Mouse (Mus musculus) forebrain, embryonic 15.5 days (tissue): ENCODE measurements around the gene Hnf4a. TPM values are rescaled to one million over a fixed set of nuclear protein-coding genes. Genes with fewer than 3 reads are reported as not detected.

Experiments
- ATAC-seq: fragments of 200-750 bp; cut with Nextera tagmentation; replicated peaks from 2 replicates; pipeline ENCODE4 v1.8.0; 2017; ENCODE audit warnings: mild to moderate bottlenecking, moderate TSS enrichment, moderate library complexity
- H3K27ac ChIP-seq: fragments of 300-500 bp; sonication (generic); replicated peaks from 2 replicates; pipeline ENCODE4 v1.5.1; 2015; ENCODE audit warnings: mild to moderate bottlenecking, inconsistent platforms
- H3K27me3 ChIP-seq: fragments of 300-500 bp; sonication (generic); 2 replicates; pipeline ENCODE4 v1.6.1; 2015; ENCODE audit warnings: inconsistent platforms
- H3K36me3 ChIP-seq: fragments of 300-500 bp; sonication (generic); 2 replicates; pipeline ENCODE4 v1.6.1; 2015; ENCODE audit warnings: mild to moderate bottlenecking, inconsistent platforms
- H3K4me1 ChIP-seq: fragments of 300-500 bp; sonication (generic); 2 replicates; pipeline ENCODE4 v1.6.1; 2015; ENCODE audit warnings: inconsistent platforms
- H3K4me2 ChIP-seq: fragments of 300-500 bp; sonication (generic); replicated peaks from 2 replicates; pipeline ENCODE4 v1.6.1; 2015; ENCODE audit warnings: mild to moderate bottlenecking, inconsistent platforms
- H3K4me3 ChIP-seq: fragments of 300-500 bp; sonication (generic); 2 replicates; pipeline ENCODE4 v1.5.1; 2015; ENCODE audit warnings: mild to moderate bottlenecking, inconsistent platforms
- H3K9ac ChIP-seq: fragments of 300-500 bp; sonication (generic); replicated peaks from 2 replicates; pipeline ENCODE4 v1.6.1; 2015; ENCODE audit warnings: mild to moderate bottlenecking, inconsistent platforms
- H3K9me3 ChIP-seq: fragments of 300-500 bp; sonication (generic); 2 replicates; pipeline ENCODE4 v1.6.1; 2016; ENCODE audit warnings: inconsistent platforms
- WGBS: fragments of 180-500 bp; shearing (Covaris S2); methylation state at CpG from one replicate; pipeline ENCODE4 v1.1.7; 2015; ENCODE audit warnings: mixed read lengths; 5-methylcytosine and 5-hydroxymethylcytosine counted together
- polyA plus RNA-seq: library from polyadenylated mRNA; unstranded; fragments of >200 nt; fragmentation: Nextera tagmentation; extraction: Ambion mirVana; gene quantifications from 2 replicates; pipeline ENCODE4 v1.2.1, GENCODE M21; 2015

Hnf4a gene
- polyA plus RNA-seq, 1 experiment from 2014 or later, result not detected

DNA sequence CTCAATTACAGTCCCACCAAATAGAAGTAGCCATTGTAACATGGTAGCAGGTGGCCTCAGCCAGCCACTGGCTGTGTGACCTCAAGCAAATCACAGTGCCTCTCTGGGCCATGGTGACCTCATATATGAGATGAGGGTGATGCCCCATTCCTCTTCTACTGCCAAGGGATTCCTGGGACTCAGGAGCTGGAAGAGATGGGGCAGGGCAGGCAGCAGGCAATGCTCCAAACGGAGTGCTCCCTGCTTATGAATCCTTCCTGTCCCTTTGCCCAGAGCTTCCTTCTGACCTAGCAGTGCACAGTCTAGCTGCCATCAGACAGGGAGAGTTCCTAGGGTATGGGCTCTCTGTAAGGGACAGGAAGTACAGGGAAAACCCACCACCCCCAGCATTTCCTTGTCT, 51.9 kb downstream of the Hnf4a start:
- no peaks in the 10 kb centered on the region for H3K27me3 ChIP-seq
- H3K36me3 ChIP-seq, result no peaks in the 10 kb centered on the region
- H3K9me3 ChIP-seq, result no peaks in the 10 kb centered on the region
- no peak overlapping the region for H3K4me2 ChIP-seq
- 95% methylated on average over 1 of the region's 1 CpGs for WGBS
- no peak for ATAC-seq
- H3K9ac ChIP-seq, result no peak overlapping the region
- no peak overlapping the region for H3K4me3 ChIP-seq
- no peak overlapping the region for H3K27ac ChIP-seq
- no peaks in the 10 kb centered on the region for H3K4me1 ChIP-seq

DNA sequence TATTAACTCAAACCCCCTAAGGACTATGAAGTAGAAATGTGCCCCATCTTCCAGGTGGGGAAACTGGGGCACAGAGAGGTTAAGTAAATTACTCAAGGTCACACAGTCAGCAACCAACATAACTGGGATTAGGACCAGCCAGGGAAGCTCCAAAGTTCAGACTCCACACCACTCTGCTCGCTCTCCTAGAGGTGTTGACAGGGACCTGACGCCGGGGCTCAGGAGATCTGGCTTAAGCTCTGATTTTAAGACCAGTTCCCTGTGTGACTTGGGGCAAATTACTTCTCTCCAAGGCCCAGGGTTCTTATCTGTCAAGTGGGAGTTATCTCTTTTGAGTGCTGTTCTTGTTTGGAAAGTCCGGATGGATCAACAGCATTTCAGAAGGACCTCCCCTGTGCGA, 52.6 kb downstream of the Hnf4a start:
- Histone ChIP-seq H3K9ac (no peak overlapping the region), H3K36me3 (no peaks in the 10 kb centered on the region), H3K4me1 (no peaks in the 10 kb centered on the region), H3K27me3 (no peaks in the 10 kb centered on the region), H3K9me3 (no peaks in the 10 kb centered on the region), H3K4me2 (no peak overlapping the region), H3K27ac (no peak overlapping the region), H3K4me3 (no peak overlapping the region)
- no peak for ATAC-seq
- WGBS, result 85% methylated on average over 5 of the region's 5 CpGs

DNA sequence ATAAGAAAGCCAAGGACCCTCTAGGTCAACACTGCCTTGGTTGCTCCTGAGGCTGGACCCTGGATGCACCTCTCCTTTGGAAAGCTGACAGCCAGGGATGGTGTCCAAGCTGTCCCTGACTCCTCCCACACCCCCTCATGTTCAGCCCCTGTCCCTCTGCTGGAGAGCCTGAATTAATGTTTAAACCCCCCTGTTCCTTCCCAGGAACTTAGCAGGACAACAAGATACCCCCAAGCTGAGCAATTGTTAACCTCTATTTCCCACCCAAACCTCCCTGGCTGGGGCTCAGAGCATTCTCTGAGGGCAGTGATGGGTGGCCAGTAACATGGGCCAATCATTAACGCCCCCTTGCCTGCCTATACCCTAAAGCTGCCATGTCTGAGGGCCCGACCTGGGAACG, 53.6 kb downstream of the Hnf4a start:
- H3K4me3 ChIP-seq, result no peak overlapping the region
- no peak overlapping the region for H3K27ac ChIP-seq
- H3K4me2 ChIP-seq, result no peak overlapping the region
- H3K4me1 ChIP-seq, result no peaks in the 10 kb centered on the region
- H3K9ac ChIP-seq, result no peak overlapping the region
- whole genome bisulfite sequencing, result 90% methylated on average over 3 of the region's 3 CpGs
- no peaks in the 10 kb centered on the region for H3K27me3 ChIP-seq
- ATAC-seq, result no peak
- no peaks in the 10 kb centered on the region for H3K36me3 ChIP-seq
- no peaks in the 10 kb centered on the region for H3K9me3 ChIP-seq

DNA sequence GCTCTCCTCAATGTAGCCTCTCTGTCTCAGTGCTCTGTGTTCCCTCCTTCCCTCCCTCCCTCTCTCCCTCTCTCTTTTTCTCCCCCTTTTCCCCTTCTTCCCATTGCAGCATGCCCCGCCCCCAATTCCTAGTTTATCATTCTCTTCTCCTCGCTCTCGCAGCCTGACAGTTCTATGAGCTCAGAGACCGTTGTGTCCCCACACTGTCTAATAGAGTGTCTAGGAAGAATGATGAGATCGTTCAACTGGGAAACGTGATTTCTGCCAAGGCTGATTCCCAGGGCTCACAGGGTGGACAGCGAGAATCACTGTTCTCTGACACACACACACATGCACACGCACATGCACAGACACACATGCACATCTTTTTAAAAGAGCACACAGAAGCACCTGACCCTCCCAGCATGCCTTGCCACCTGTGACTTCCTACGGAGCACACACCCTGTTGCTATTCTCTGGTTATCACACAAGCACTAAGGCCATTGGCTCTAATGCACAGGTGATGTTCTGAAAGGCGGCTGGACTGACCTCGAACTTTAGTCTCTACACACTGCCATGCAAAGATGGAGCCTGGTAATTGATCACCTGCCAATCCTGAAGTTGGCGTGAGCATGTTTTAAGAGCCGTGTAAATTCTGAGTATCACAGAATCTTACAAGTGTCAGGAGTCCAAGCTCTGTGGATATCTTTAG, 54.8 kb downstream of the Hnf4a start:
- 76% methylated on average over 13 of the region's 13 CpGs for WGBS
- no peak overlapping the region for H3K9ac ChIP-seq
- H3K27me3 ChIP-seq, result no peaks in the 10 kb centered on the region
- no peak overlapping the region for H3K4me3 ChIP-seq
- no peaks in the 10 kb centered on the region for H3K36me3 ChIP-seq
- no peak overlapping the region for H3K27ac ChIP-seq
- H3K9me3 ChIP-seq, result no peaks in the 10 kb centered on the region
- H3K4me2 ChIP-seq, result no peak overlapping the region
- ATAC-seq, result no peak
- H3K4me1 ChIP-seq, result no peaks in the 10 kb centered on the region

DNA sequence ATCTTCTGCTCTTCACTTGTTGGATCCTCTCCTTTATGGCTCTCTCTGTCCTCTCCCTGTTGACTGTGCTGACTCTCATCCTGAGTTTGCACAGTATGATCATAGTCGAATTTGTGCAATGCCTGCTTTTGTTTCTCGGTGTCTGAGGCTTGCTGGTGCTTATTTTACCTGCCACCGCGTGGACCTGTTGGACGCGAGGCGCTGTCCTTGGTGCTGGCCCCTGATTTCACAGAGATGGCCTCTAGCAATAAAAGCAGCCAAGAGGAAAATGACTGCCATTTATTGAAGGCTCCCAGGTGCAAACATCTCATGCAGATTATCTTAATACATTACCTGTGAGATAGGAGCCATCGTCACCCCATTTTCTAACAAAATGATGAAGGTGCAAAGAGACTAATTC, 58.0 kb downstream of the Hnf4a start:
- 32% methylated on average over 8 of the region's 8 CpGs for WGBS
- Histone ChIP-seq H3K9me3 (no peaks in the 10 kb centered on the region), H3K4me3 (no peak overlapping the region), H3K4me1 (no peaks in the 10 kb centered on the region), H3K27ac (no peak overlapping the region), H3K9ac (no peak overlapping the region), H3K27me3 (no peaks in the 10 kb centered on the region), H3K36me3 (no peaks in the 10 kb centered on the region), H3K4me2 (no peak overlapping the region)
- ATAC-seq, result no peak

DNA sequence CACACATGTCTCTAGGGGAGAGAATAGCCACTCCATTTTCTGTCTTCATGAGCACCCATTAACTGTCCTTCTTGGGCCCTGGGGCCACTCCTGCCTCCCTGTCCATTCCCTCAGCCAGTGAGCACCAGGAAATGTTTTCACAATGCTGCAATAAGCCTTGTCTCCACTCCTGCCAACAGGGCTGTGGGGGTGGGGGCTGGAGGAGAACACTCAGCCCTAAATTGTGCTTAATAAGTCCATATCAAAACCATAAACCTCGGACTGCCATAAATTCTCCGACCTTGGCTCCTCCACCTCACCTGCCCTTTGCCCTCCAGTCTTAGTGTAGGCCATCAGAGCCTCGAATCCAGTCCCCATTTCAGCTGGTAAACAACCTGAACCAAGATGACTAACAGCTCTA, 67.7 kb downstream of the Hnf4a start:
- WGBS, result 81% methylated on average over 3 of the region's 3 CpGs
- Histone ChIP-seq H3K27ac (no peak overlapping the region), H3K4me2 (no peak overlapping the region), H3K36me3 (no peaks in the 10 kb centered on the region), H3K27me3 (no peaks in the 10 kb centered on the region), H3K9me3 (no peaks in the 10 kb centered on the region), H3K9ac (no peak overlapping the region), H3K4me1 (no peaks in the 10 kb centered on the region), H3K4me3 (no peak overlapping the region)
- no peak for ATAC-seq

DNA sequence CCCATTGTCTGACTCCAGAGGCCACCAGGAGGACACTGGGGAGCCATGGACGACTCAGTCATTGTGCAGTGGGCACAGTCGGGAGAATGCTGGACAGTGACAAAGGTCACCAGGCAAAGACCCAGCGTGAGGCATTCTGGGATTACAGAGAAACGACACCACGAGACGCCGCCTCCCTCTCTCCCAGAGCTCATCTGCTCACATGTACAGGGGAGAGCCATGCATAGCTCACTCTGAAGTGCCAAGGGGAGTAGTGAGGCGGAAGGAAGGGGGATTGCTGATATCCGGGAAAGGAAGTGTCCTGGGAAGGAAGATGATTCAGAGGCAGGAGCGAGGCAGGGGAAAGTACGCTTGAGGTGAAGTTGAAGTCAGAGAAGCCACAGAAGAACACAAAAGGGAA, 68.6 kb downstream of the Hnf4a start:
- no peak overlapping the region for H3K9ac ChIP-seq
- no peaks in the 10 kb centered on the region for H3K27me3 ChIP-seq
- no peaks in the 10 kb centered on the region for H3K9me3 ChIP-seq
- H3K4me2 ChIP-seq, result no peak overlapping the region
- WGBS, result 46% methylated on average over 11 of the region's 11 CpGs
- ATAC-seq, result no peak
- H3K4me3 ChIP-seq, result no peak overlapping the region
- no peaks in the 10 kb centered on the region for H3K36me3 ChIP-seq
- no peaks in the 10 kb centered on the region for H3K4me1 ChIP-seq
- no peak overlapping the region for H3K27ac ChIP-seq

DNA sequence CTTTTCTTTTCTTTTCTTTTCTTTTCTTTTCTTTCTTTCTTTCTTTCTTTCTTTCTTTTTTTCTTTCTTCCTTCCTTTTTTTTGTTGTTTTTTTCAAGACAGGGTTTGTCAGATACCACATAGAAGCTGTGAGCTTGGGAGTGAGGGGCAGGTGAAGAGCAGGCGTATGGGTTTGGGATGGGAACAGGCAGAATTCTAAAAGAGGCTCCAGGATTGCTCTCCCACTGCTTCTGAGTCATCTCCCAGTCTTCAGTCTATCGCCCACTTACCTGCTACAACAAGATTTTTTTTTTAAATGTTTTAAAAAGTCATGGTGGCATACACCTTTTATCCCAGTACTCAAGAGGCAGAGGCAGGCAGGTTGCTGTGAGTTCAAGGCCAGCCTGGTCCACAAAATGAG, 71.4 kb downstream of the Hnf4a start:
- no peak overlapping the region for H3K9ac ChIP-seq
- no peaks in the 10 kb centered on the region for H3K27me3 ChIP-seq
- H3K9me3 ChIP-seq, result no peaks in the 10 kb centered on the region
- WGBS, result 89% methylated on average over 2 of the region's 2 CpGs
- H3K4me2 ChIP-seq, result no peak overlapping the region
- H3K4me1 ChIP-seq, result no peaks in the 10 kb centered on the region
- no peak overlapping the region for H3K27ac ChIP-seq
- ATAC-seq, result no peak
- H3K36me3 ChIP-seq, result no peaks in the 10 kb centered on the region
- H3K4me3 ChIP-seq, result no peak overlapping the region

DNA sequence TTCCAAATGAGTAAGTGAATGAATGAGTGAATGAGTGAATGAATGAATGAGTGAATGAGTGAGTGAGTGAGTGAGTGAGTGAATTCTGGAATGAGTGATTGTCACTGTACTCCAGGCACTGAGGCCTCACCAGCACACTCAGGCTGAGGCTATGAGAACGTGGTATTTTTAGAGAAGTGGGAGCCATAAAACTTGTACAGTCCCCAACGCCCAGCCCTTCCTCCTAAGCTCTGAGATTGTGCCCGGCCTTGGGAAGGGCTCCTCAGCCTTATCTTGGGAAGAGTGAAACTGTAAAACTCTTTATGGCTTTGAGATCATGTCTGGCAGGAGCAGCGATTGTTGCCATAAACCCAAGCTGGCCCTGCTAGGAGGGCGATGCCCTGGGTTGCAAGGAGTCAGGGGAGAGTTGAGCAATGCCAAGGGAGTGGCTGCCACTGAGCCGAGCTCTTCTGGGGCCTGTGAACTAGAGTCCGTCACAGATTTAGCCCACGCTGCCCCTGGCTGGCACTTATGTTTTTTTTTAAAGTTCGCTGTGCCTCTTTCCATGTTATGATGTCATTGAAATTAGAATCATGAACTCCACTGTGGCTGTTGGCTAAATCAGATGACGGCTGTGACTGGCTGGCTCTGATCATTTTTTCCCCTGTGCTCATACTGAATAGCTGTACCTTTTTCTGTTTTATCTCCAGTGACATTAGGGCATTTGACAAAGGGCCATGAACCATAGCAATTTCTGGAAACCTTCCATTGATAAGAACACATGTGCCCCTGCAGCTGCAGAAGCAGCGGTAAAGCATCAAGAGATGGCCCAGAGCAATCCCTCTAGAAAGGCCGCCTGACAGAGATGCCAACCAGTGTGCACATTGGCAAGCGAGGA, 73.7 kb downstream of the Hnf4a start:
- Histone ChIP-seq H3K9ac (no peak overlapping the region), H3K4me3 (no peak overlapping the region), H3K4me1 (no peaks in the 10 kb centered on the region), H3K27ac (no peak overlapping the region), H3K9me3 (no peaks in the 10 kb centered on the region), H3K36me3 (no peaks in the 10 kb centered on the region), H3K4me2 (no peak overlapping the region), H3K27me3 (no peaks in the 10 kb centered on the region)
- 87% methylated on average over 13 of the region's 13 CpGs for WGBS
- ATAC-seq, result no peak

DNA sequence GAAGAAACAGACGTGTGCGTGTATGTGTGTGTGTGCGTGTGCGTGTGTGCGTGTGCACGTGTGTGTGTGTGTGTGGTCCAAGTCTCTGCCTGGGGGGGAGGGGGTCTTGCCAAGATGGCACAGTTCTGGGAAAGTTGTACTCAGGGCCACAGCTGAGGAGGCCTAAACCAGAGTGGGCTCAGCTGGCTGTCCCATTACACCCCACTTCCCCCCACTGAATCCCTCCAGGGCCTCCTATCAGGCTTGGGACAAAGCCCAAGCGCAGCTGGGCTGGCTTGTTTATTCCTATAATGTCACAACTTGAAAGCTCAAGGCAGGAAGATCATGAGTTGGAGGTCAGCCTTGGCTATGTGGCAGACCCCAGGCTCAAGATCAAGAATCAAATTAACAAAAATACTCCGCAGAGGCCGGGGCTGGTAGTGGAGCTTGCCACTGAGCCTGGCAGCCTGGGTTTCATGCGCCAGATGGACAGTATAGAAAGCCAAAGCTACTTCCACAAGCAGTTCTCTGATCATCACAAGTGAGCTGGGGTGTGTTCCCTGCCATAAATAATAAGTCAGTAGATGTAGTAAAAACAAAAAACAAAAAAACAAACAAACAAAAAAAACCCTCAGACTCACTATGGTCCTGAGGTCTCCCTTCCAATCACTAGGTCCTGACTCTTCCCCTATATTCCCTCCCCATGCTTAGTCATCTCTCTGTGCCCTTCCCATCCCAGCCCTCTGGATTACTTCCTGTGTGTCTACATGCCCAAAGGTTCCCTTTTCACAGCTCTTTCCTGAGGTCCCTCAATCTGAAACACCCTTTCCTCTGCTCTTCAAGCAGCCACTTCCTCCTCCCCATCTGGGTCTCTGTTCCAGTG, 76.8 kb downstream of the Hnf4a start:
- WGBS, result 84% methylated on average over 10 of the region's 10 CpGs
- Histone ChIP-seq H3K4me1 (no peaks in the 10 kb centered on the region), H3K9me3 (no peaks in the 10 kb centered on the region), H3K4me3 (no peak overlapping the region), H3K27me3 (no peaks in the 10 kb centered on the region), H3K4me2 (no peak overlapping the region), H3K9ac (no peak overlapping the region), H3K36me3 (no peaks in the 10 kb centered on the region), H3K27ac (no peak overlapping the region)
- no peak for ATAC-seq

DNA sequence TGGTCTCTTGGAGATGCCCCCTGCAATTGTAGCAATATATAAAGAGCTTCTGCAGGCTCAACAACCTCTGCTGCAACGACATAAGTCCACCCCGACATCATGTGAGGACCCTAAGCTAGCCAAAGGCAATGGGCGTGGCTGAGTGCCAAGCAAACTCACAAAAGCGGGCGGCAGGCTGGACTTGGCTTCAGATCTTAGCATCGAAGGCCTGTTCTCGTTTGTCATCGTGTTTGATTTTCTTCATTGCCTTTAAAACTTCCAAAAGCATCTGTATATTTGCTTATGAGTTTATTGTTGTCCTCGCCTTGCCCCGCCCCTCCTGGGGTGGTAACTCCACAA, 77.4 kb downstream of the Hnf4a start:
- H3K9ac ChIP-seq, result no peak overlapping the region
- H3K4me1 ChIP-seq, result no peaks in the 10 kb centered on the region
- H3K36me3 ChIP-seq, result no peaks in the 10 kb centered on the region
- no peak overlapping the region for H3K27ac ChIP-seq
- H3K27me3 ChIP-seq, result no peaks in the 10 kb centered on the region
- no peak for ATAC-seq
- 77% methylated on average over 10 of the region's 10 CpGs for WGBS
- no peaks in the 10 kb centered on the region for H3K9me3 ChIP-seq
- no peak overlapping the region for H3K4me2 ChIP-seq
- H3K4me3 ChIP-seq, result no peak overlapping the region
